Mouse (Mus musculus) hindbrain, embryonic 11.5 days (tissue): ENCODE data around the gene Rapgef6. TPM values are rescaled to one million over a fixed set of nuclear protein-coding genes. Genes with fewer than 3 reads are reported as not detected.
"Not testable (repeated sequence)": the region's sequence is repeated elsewhere in the genome, so short reads cannot be mapped to it uniquely, and the experiment has no call there.

Source experiments
- ATAC-seq: fragments of 200-750 bp; cut with Nextera tagmentation; 2 replicates; pipeline ENCODE4 v1.8.0; 2017; ENCODE audit warnings: mild to moderate bottlenecking, moderate TSS enrichment, moderate library complexity; ENCODE audit not compliant: low FRiP score
- DNase-seq: peaks from one replicate; pipeline ENCODE4 v3.0.0-alpha.2; 2015; ENCODE audit warnings: low spot score
- H3K27ac ChIP-seq: fragments of 300-500 bp; sonication (generic); 2 replicates; pipeline ENCODE4 v1.5.1; 2014; ENCODE audit warnings: mild to moderate bottlenecking, low read depth, low read length
- H3K27me3 ChIP-seq: fragments of 300-500 bp; sonication (generic); 2 replicates; pipeline ENCODE4 v1.6.1; 2014; ENCODE audit warnings: mild to moderate bottlenecking, low read length, moderate library complexity, mixed read lengths; ENCODE audit not compliant: control insufficient read depth, insufficient read depth
- H3K36me3 ChIP-seq: fragments of 300-500 bp; sonication (generic); 2 replicates; pipeline ENCODE4 v1.6.1; 2014; ENCODE audit warnings: mild to moderate bottlenecking, low read length, moderate library complexity, mixed read lengths; ENCODE audit not compliant: control insufficient read depth, insufficient read depth
- H3K4me1 ChIP-seq: fragments of 300-500 bp; sonication (generic); replicated peaks from 2 replicates; pipeline ENCODE4 v1.6.1; 2014; ENCODE audit warnings: low read length, mixed read lengths; ENCODE audit not compliant: control insufficient read depth, insufficient read depth
- H3K4me2 ChIP-seq: fragments of 300-500 bp; sonication (generic); replicated peaks from 2 replicates; pipeline ENCODE4 v1.6.1; 2014; ENCODE audit warnings: mild to moderate bottlenecking, low read depth, low read length
- H3K4me3 ChIP-seq: fragments of 300-500 bp; sonication (generic); 2 replicates; pipeline ENCODE4 v1.5.1; 2014; ENCODE audit warnings: low read depth, low read length
- H3K9ac ChIP-seq: fragments of 300-500 bp; sonication (generic); 2 replicates; pipeline ENCODE4 v1.6.1; 2014; ENCODE audit warnings: low read depth, low read length
- H3K9me3 ChIP-seq: fragments of 300-500 bp; sonication (generic); 2 replicates; pipeline ENCODE4 v1.6.1; 2016; ENCODE audit warnings: low read length; ENCODE audit not compliant: control insufficient read depth
- WGBS: fragments of 180-500 bp; shearing (Covaris S2); extraction: QIAGEN DNeasy Blood & Tissue Kit; methylation state at CpG from one replicate; pipeline ENCODE4 v1.1.7; 2014; 5-methylcytosine and 5-hydroxymethylcytosine counted together
- polyA plus RNA-seq: library from polyadenylated mRNA; unstranded; fragments of >200 nt; fragmentation: Nextera tagmentation; extraction: Ambion mirVana; gene quantifications from 2 replicates; pipeline ENCODE4 v1.2.1, GENCODE M21; 2014

The Rapgef6 gene
- polyA plus RNA-seq, 1 experiment from 2014 or later, result 47.0 TPM

DNA sequence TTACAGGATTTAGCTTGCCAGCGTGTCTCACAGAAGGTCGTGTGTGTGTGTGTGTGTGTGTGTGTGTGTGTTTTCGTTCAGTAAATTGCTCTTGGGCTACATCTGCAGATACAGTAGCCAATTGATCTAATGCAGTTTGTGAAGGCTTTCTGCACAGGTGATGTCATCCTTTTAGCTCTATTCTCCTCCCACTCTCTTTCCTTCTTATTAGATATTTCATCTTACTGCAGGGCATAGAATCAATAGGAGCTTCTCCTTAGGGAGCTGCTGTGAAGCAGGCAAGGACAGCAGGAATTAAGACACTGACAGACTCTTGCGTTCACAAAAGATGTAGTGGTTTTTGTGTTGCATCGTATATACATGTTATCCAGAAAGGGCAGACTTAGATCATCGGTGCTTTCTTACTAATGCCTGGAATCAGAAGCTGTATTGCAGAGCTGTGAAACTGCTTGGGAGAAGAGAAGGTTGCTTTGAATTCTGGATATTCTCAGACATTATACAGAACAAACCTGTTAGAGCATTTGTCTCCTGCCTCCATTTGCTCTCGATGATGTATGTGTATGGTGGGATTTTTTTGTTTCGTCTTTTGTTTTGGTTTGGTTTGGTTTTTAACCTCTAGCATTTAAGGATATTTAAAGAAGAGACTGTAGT lies 73.4 kb downstream of the Rapgef6 start:
- H3K27ac ChIP-seq, result peak overlapping the region; percentile 53; the same call in 1 of the 2 replicates
- no peaks in the 10 kb centered on the region for H3K36me3 ChIP-seq
- WGBS, result 73% methylated on average over 8 of the region's 8 CpGs
- no peak overlapping the region for H3K4me2 ChIP-seq
- no peaks in the 10 kb centered on the region for H3K9me3 ChIP-seq
- H3K4me1 ChIP-seq, result no peaks in the 10 kb centered on the region
- H3K4me3 ChIP-seq, result no peak overlapping the region
- ATAC-seq, result no peak; the same call in 1 of the 2 replicates
- peak; percentile 32 for DNase-seq
- H3K27me3 ChIP-seq, result no peaks in the 10 kb centered on the region
- 0 out of 2 replicates have a peak overlapping the region, but pooled peaks have one; percentile 4 for H3K9ac ChIP-seq

DNA sequence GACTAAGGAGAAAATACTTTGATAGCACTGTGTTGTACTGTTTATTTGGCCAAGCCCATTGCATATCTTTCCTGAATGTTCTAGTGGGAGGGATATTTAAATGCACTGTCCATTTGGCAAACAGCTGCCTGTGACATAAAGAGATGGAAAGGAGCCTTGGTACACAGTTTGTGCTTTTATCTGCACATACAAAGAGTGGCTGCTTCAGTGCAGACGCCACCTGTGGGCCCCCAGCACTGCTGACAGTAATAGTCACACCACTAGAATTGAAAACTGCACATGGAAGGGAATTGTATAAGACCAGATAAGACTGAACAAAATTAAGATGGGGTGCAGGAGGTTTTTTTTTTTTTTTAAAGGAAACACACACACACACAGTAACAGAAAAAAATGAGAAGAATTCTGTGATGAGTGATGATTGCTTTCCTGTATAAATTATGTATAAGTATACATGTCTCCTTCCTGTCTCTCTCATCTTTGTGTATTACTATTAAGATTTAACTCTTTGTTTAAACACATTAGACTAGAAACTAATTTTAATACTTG lies 75.3 kb downstream of the Rapgef6 start:
- Histone ChIP-seq H3K9me3 (no peaks in the 10 kb centered on the region), H3K4me3 (no peak overlapping the region), H3K9ac (no peak overlapping the region), H3K4me2 (no peak overlapping the region), H3K27ac (no peak overlapping the region), H3K27me3 (no peaks in the 10 kb centered on the region), H3K36me3 (no peaks in the 10 kb centered on the region), H3K4me1 (no peaks in the 10 kb centered on the region)
- ATAC-seq (no peak), DNase-seq (no peak)
- WGBS, result 74% methylated on average over 1 of the region's 1 CpGs

DNA sequence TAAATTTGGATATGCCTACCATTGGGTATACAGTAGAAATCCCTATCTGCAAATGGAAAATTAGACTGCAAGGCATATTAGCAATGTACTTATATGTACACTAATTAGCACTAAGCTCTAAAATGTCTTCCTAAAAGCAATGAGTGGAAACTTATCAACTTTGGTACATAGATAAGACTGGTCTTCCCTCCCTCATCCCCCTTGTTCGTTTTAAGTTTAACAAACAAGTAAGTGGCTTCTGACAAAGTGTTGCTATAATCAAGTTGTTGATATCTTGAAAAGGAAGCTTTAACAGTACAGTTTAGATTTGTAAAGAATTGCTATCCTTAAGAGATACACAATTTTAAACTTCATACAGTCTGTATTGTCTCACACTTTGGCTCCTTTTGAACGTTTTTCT lies 78.5 kb downstream of the Rapgef6 start:
- Histone ChIP-seq H3K4me3 (no peak overlapping the region), H3K36me3 (no peaks in the 10 kb centered on the region), H3K9ac (no peak overlapping the region), H3K27ac (no peak overlapping the region), H3K4me1 (no peaks in the 10 kb centered on the region), H3K4me2 (no peak overlapping the region), H3K27me3 (no peaks in the 10 kb centered on the region), H3K9me3 (no peaks in the 10 kb centered on the region)
- WGBS, result 84% methylated on average over 2 of the region's 2 CpGs
- no peak for DNase-seq
- ATAC-seq, result no peak

GRCm38 (mm10) chr11:54602764-54603163 lies 80.1 kb downstream of the Rapgef6 start:
- H3K27me3 ChIP-seq, H3K9ac ChIP-seq: not testable (repeated sequence)
- 78% methylated on average over 1 of the region's 1 CpGs for WGBS

DNA sequence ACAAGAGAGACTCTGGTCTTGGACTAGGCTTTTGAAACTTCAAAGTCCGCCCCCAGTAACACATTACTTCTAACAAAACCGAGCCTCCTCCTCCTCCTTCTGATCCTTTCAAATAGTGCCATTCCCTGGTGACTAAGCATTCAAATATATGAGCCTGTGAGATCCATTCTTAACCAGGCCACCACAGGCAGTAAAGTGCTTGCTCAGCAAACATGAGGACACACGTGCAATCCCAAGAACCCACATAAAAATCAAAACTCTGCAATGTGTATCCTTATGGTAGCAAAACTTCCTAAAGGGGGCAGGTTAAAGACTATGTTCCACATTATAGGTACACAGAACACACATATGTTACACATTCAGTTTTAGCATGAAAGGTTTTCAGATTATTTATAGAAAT lies 81.8 kb downstream of the Rapgef6 start:
- H3K27ac ChIP-seq, result no peak overlapping the region
- H3K4me3 ChIP-seq, result no peak overlapping the region
- DNase-seq (no peak), ATAC-seq (no peak)
- no peak overlapping the region for H3K9ac ChIP-seq
- 84% methylated on average over 3 of the region's 3 CpGs for WGBS
- H3K27me3 ChIP-seq, result no peaks in the 10 kb centered on the region
- no peak overlapping the region for H3K4me2 ChIP-seq
- H3K36me3 ChIP-seq, result no peaks in the 10 kb centered on the region
- H3K4me1 ChIP-seq, result no peaks in the 10 kb centered on the region
- no peaks in the 10 kb centered on the region for H3K9me3 ChIP-seq

More at GRCm38 (mm10) chr11:54602764-54603163, 80.1 kb downstream of the Rapgef6 start:
- not testable (repeated sequence) for DNase-seq, H3K36me3 ChIP-seq, H3K4me2 ChIP-seq, H3K4me1 ChIP-seq, ATAC-seq, H3K9me3 ChIP-seq, H3K27ac ChIP-seq, H3K4me3 ChIP-seq

GRCm38 (mm10) chr11:54613628-54614027 lies 91.0 kb downstream of the Rapgef6 start:
- H3K4me2 ChIP-seq, result no peak overlapping the region
- H3K9me3 ChIP-seq, result no peaks in the 10 kb centered on the region
- H3K4me3 ChIP-seq, result no peak overlapping the region
- ATAC-seq (no peak), DNase-seq (no peak)
- no peak overlapping the region for H3K27ac ChIP-seq
- H3K27me3 ChIP-seq, result no peaks in the 10 kb centered on the region
- no peaks in the 10 kb centered on the region for H3K36me3 ChIP-seq
- H3K9ac ChIP-seq, result no peak overlapping the region
- H3K4me1 ChIP-seq, result no peaks in the 10 kb centered on the region

- H3K4me2 ChIP-seq, result no peak overlapping the region
- H3K27ac ChIP-seq, result no peak overlapping the region
- no peaks in the 10 kb centered on the region for H3K4me1 ChIP-seq
- ATAC-seq (no peak), DNase-seq (no peak)
- H3K27me3 ChIP-seq, result no peaks in the 10 kb centered on the region
- WGBS, result 89% methylated on average over 1 of the region's 1 CpGs
- no peak overlapping the region for H3K4me3 ChIP-seq
- H3K36me3 ChIP-seq, result no peaks in the 10 kb centered on the region
- H3K9me3 ChIP-seq, result no peaks in the 10 kb centered on the region
- H3K9ac ChIP-seq, result no peak overlapping the region
Measured at GRCm38 (mm10) chr11:54614560-54614959, 91.9 kb downstream of the Rapgef6 start.

GRCm38 (mm10) chr11:54618841-54619240 lies 96.2 kb downstream of the Rapgef6 start:
- Histone ChIP-seq H3K27ac (no peak overlapping the region), H3K4me3 (no peak overlapping the region), H3K27me3 (no peaks in the 10 kb centered on the region), H3K4me1 (no peaks in the 10 kb centered on the region), H3K9ac (no peak overlapping the region), H3K4me2 (no peak overlapping the region), H3K36me3 (no peaks in the 10 kb centered on the region), H3K9me3 (no peaks in the 10 kb centered on the region)
- no peak for DNase-seq
- 72% methylated on average over 2 of the region's 2 CpGs for WGBS
- ATAC-seq, result no peak

DNA sequence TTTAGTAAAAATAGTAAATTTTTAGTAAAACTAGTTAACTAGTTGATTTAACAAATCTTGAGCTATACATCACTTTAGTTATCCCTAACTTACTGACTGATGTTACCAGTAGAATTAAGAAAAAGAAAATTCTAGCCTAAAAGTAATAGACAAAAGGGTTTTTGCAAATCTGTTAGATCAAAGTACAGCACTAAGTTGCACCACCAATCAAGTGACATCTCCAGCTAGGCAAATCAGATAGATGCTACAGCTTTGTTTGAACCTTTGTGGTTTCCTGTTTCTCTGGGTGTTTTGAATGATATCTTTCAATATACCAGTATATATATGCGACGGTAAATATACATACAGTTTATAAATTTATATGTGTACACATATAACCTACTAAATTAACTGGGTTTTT lies 99.1 kb downstream of the Rapgef6 start:
- Histone ChIP-seq H3K9ac (no peak overlapping the region), H3K4me3 (no peak overlapping the region), H3K27me3 (no peaks in the 10 kb centered on the region), H3K4me1 (no peaks in the 10 kb centered on the region), H3K4me2 (no peak overlapping the region), H3K27ac (no peak overlapping the region), H3K9me3 (no peaks in the 10 kb centered on the region), H3K36me3 (no peaks in the 10 kb centered on the region)
- DNase-seq (no peak), ATAC-seq (no peak)
- 97% methylated on average over 2 of the region's 2 CpGs for WGBS
